Comparison of ENCODE assay signal across 19 mouse cellular contexts in the genomic region with DNA sequence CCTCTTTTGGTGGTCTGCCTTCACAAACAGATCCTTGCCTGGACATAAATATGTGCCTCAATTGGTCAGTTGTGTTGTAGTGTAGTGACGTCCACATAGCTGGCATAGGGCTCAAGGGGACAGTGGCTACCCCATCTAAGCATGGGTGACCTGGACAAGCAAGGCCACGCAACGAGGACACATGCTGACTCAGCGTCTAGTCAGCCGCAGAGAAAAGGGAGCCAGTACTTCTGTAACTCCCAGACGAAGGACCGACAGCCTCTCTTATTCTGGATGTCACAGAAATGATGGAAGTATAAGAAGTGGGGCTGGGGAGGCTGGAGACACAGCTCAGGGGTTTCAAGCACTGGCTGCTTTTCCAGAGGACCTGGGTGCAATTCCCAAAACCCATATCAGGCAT. TPM values are rescaled to one million over a fixed set of nuclear protein-coding genes. Genes with fewer than 3 reads are reported as not detected.
DNase-seq lines count a peak whose midpoint lies in the region; TF ChIP-seq lines count a peak whose summit lies in the region.
"Had no signal": no experiment of that assay in that cellular context is flagged by ENCODE, and none has a peak within 500 bp of the region (broad histone marks: within the 10 kb centered on the region; RNA-seq: fewer than 3 reads in every experiment).

No protein-coding gene starts in this region.

- peak; percentile 45 for DNase-seq in gastrocnemius, adult 2 months
- no peak for DNase-seq in gastrocnemius, adult 8-10 months (ENCODE audit: low spot score in 2 of 2)
- no peak for DNase-seq in MEL (ENCODE audit: low read depth, low spot score)
- peak; percentile 78 for DNase-seq in adrenal gland, postnatal 14 days
- DNase-seq in frontal cortex, postnatal 25 days (ENCODE audit: low spot score in 2 of 2): no peak
- no peak for DNase-seq in kidney, postnatal 14 days
- DNase-seq in embryo, embryonic 9.5 days (ENCODE audit: extremely low spot score): no peak
- DNase-seq: cerebellum, adult 11-12 months; cerebellum, adult 9-10 months; gastrocnemius, postnatal 36 days; heart, adult 18-20 months; kidney, adult 18-20 months had no signal

- H3K27me3 ChIP-seq in MEL (ENCODE audit: control insufficient read depth in 1 of 2, insufficient read depth in 2 of 2, low read length in 2 of 2): no peaks in the 10 kb centered on the region
- H3K27me3 ChIP-seq: embryonic facial prominence, embryonic 13.5 days; intestine, embryonic 15.5 days had no signal

- no peaks in the 10 kb centered on the region for H3K79me2 ChIP-seq in MEL (ENCODE audit: control insufficient read depth, insufficient read depth, low read length, poor library complexity)

- H3K4me3 ChIP-seq in gastrocnemius, adult 2 months: no peak overlapping the region
- no peak overlapping the region for H3K4me3 ChIP-seq in MEL (ENCODE audit: control insufficient read depth in 1 of 2, insufficient read depth in 1 of 2, low read depth in 2 of 2, low read length in 2 of 2)
- H3K4me3 ChIP-seq: embryonic facial prominence, embryonic 13.5 days; forebrain, embryonic 12.5 days; heart, embryonic 12.5 days; hindbrain, embryonic 10.5 days; intestine, embryonic 15.5 days had no signal

- peak overlapping the region; percentile 82 for H3K27ac ChIP-seq in gastrocnemius, adult 2 months
- no peak overlapping the region for H3K27ac ChIP-seq in MEL (ENCODE audit: control insufficient read depth, low read depth, low read length)
- H3K27ac ChIP-seq: embryonic facial prominence, embryonic 13.5 days; forebrain, embryonic 12.5 days; hindbrain, embryonic 14.5 days; intestine, embryonic 15.5 days had no signal

- TF ChIP-seq EP300 in MEL (IDR thresholded peaks at IDR 0.05; ENCODE audit: low read depth in 1 of 2, low read length in 2 of 2): no peak

- no peak for TF ChIP-seq POLR2A in MEL (IDR thresholded peaks at IDR 0.05; ENCODE audit: control insufficient read depth in 1 of 2, insufficient read depth in 1 of 2, low read depth in 1 of 2, low read length in 2 of 2, poor library complexity in 1 of 2)

- H3K4me1 ChIP-seq in MEL (ENCODE audit: control insufficient read depth in 1 of 2, insufficient read depth in 2 of 2, low read length in 2 of 2): peaks cover 17 to 33% of the 10 kb centered on the region in 2 experiments

- no peak for TF ChIP-seq CTCF in gastrocnemius, adult 2 months (IDR thresholded peaks at IDR 0.05)
- no peak for TF ChIP-seq CTCF in MEL (IDR thresholded peaks at IDR 0.05 in 2 of 3, conservative IDR thresholded peaks at IDR 0.05 in 1 of 3; ENCODE audit: control insufficient read depth in 1 of 3, insufficient read depth in 1 of 3, low read depth in 2 of 3, low read length in 3 of 3, poor library complexity in 1 of 3, severe bottlenecking in 1 of 3)

- H3K9me3 ChIP-seq in MEL (replicated peaks; ENCODE audit: insufficient read depth, low read length): no peaks in the 10 kb centered on the region
- H3K9me3 ChIP-seq: embryonic facial prominence, embryonic 13.5 days; forebrain, embryonic 12.5 days; G1E; heart, embryonic 12.5 days; hindbrain, embryonic 10.5 days; intestine, embryonic 15.5 days had no signal

- no peak overlapping the region for H3K9ac ChIP-seq in MEL (ENCODE audit: control insufficient read depth, low read depth, low read length, poor library complexity, severe bottlenecking)
- H3K9ac ChIP-seq: embryonic facial prominence, embryonic 13.5 days; forebrain, embryonic 12.5 days; heart, embryonic 12.5 days; hindbrain, embryonic 14.5 days; intestine, embryonic 15.5 days had no signal

- intact Hi-C loops in gastrocnemius, adult 2 months (cut with DNase I): no loop called here

- H3K36me3 ChIP-seq in MEL (ENCODE audit: control insufficient read depth in 1 of 2, insufficient read depth in 2 of 2, low read length in 2 of 2): peaks cover 0 to 20% of the 10 kb centered on the region in 2 experiments; a peak in 2 of 4 replicates
- H3K36me3 ChIP-seq: embryonic facial prominence, embryonic 13.5 days; forebrain, embryonic 12.5 days; heart, embryonic 12.5 days; hindbrain, embryonic 10.5 days; intestine, embryonic 15.5 days had no signal

- no peak for TF ChIP-seq RAD21 in MEL (IDR thresholded peaks at IDR 0.05; ENCODE audit: low read depth, low read length)

TF ChIP-seq in MEL, 35 proteins besides CTCF, POLR2A, EP300 and RAD21:
- TF ChIP-seq MYC (IDR thresholded peaks at IDR 0.05; ENCODE audit: low read depth, low read length) (no peak), MAFK (IDR thresholded peaks at IDR 0.05; ENCODE audit: borderline replicate concordance, low read depth, low read length) (0 out of 2 replicates have a peak, but pooled peaks have one; percentile 45)

RNA-seq across cellular contexts. Expression of a gene that starts 12.1 kb away (rescaled TPM):
- 10 to 100 TPM; 32.6 to 48.1 TPM for total RNA-seq in gastrocnemius, adult 2 months (2021)
- 10 to 100 TPM; 33.6 to 41.0 (median 36.0) TPM for total RNA-seq in gastrocnemius, adult 8-10 months (2022)
- total RNA-seq in MEL (2012; rRNA removed): 36.0 and 49.9 TPM in 2 replicates
- polyA plus RNA-seq in MEL (2012; ENCODE audit: insufficient read depth in 1 of 2, insufficient read length in 2 of 2, low read depth in 1 of 2, low replicate concordance in 2 of 2, missing spikeins in 1 of 2): 10 to 100 TPM in 1 of 2 experiments, not detected in 1; 42.3 TPM
- total RNA-seq in adrenal gland, postnatal 14 days (2021): 34.9 and 42.8 TPM in 2 replicates

RNA-seq across cellular contexts. Expression of a gene that starts 18.2 kb away (rescaled TPM):
- total RNA-seq in gastrocnemius, adult 2 months (2021): 100 to 1,000 TPM in 1 of 2 experiments, 10 to 100 TPM in 1; 25.7 to 113 TPM
- 10 to 100 TPM in 3 of 4 experiments, 1 to 10 TPM in 1; 5.1 to 61.2 (median 22.7) TPM for total RNA-seq in gastrocnemius, adult 8-10 months (2022)
- total RNA-seq in MEL (2012; rRNA removed): 5.1 and 10.0 TPM in 2 replicates
- polyA plus RNA-seq in MEL (2012; ENCODE audit: insufficient read depth in 1 of 2, insufficient read length in 2 of 2, low read depth in 1 of 2, low replicate concordance in 2 of 2, missing spikeins in 1 of 2): 10 to 100 TPM in 1 of 2 experiments, not detected in 1; 24.5 TPM
- total RNA-seq in adrenal gland, postnatal 14 days (2021): 20.5 and 63.5 TPM in 2 replicates

RNA-seq across cellular contexts. Expression of a gene that starts 45.9 kb away (rescaled TPM):
- not detected for total RNA-seq in gastrocnemius, adult 2 months (2021)
- total RNA-seq in gastrocnemius, adult 8-10 months (2022): under 1 TPM in 3 of 4 experiments, not detected in 1; 0.13 to 0.32 (median 0.19) TPM
- 0.08 TPM in 1 of 2 replicates, not detected in the other for total RNA-seq in MEL (2012; rRNA removed)
- polyA plus RNA-seq in MEL (2012; ENCODE audit: insufficient read depth in 1 of 2, insufficient read length in 2 of 2, low read depth in 1 of 2, low replicate concordance in 2 of 2, missing spikeins in 1 of 2): under 1 TPM in 1 of 2 experiments, not detected in 1; 0.03 TPM
- 3.4 and 4.2 TPM in 2 replicates for total RNA-seq in adrenal gland, postnatal 14 days (2021)
- total RNA-seq: gastrocnemius, postnatal 36 days had no signal
- polyA plus RNA-seq: G1E had no signal

Comparison
In these comparisons a context has a peak if more than half of its experiments do, and no peak if none do; other contexts are left out.
1. DNase-seq: peak in gastrocnemius, adult 2 months (single experiment) and adrenal gland, postnatal 14 days (single experiment); none in gastrocnemius, adult 8-10 months (0 of 2), MEL (single experiment), frontal cortex, postnatal 25 days (0 of 2), kidney, postnatal 14 days (single experiment) and embryo, embryonic 9.5 days (single experiment).